Mouse (Mus musculus): ENCODE measurements around the gene Fam83e.

Fam83e gene

GRCm38 (mm10) chr7:45702316-45702715, 18.7 kb upstream of the Fam83e start:
- DNase-seq (ENCODE audit: low spot score), result no peak

GRCm38 (mm10) chr7:45702809-45703520, 18.0 kb upstream of the Fam83e start:
- no peak for DNase-seq (ENCODE audit: low spot score)

GRCm38 (mm10) chr7:45703521-45704033, 17.4 kb upstream of the Fam83e start:
- no peak for DNase-seq (ENCODE audit: low spot score)

GRCm38 (mm10) chr7:45704046-45704559, 16.9 kb upstream of the Fam83e start:
- peak; percentile 74 for DNase-seq (ENCODE audit: low spot score)

- peak; percentile 91 for DNase-seq (ENCODE audit: low spot score)
Measured at GRCm38 (mm10) chr7:45704730-45705442, 16.1 kb upstream of the Fam83e start, which contains the start of gene Dbp. Gene Dbp, plus strand, starts transcription at chr7:45705088.

- DNase-seq (ENCODE audit: low spot score), result no peak
Measured at GRCm38 (mm10) chr7:45705443-45705864, 15.6 kb upstream of the Fam83e start.

GRCm38 (mm10) chr7:45705873-45706281, 15.1 kb upstream of the Fam83e start:
- no peak for DNase-seq (ENCODE audit: low spot score)

- peak; percentile 72 for DNase-seq (ENCODE audit: low spot score)
Measured at GRCm38 (mm10) chr7:45706721-45707241, 14.2 kb upstream of the Fam83e start.

GRCm38 (mm10) chr7:45707375-45707967, 13.5 kb upstream of the Fam83e start:
- DNase-seq (ENCODE audit: low spot score), result peak; percentile 68

GRCm38 (mm10) chr7:45708221-45708761, 12.7 kb upstream of the Fam83e start:
- DNase-seq (ENCODE audit: low spot score), result no peak

GRCm38 (mm10) chr7:45709036-45709435, 12.0 kb upstream of the Fam83e start:
- DNase-seq (ENCODE audit: low spot score), result no peak

- DNase-seq (ENCODE audit: low spot score), result no peak
Measured at GRCm38 (mm10) chr7:45709677-45710355, 11.2 kb upstream of the Fam83e start.

GRCm38 (mm10) chr7:45710477-45711191, 10.4 kb upstream of the Fam83e start:
- DNase-seq (ENCODE audit: low spot score), result no peak

GRCm38 (mm10) chr7:45711316-45712021, 9.5 kb upstream of the Fam83e start:
- no peak for DNase-seq (ENCODE audit: low spot score)

- DNase-seq (ENCODE audit: low spot score), result no peak
Measured at GRCm38 (mm10) chr7:45712022-45712757, 8.8 kb upstream of the Fam83e start.

- DNase-seq (ENCODE audit: low spot score), result no peak
Measured at GRCm38 (mm10) chr7:45713396-45713795, 7.6 kb upstream of the Fam83e start.

- no peak for DNase-seq (ENCODE audit: low spot score)
Measured at GRCm38 (mm10) chr7:45713881-45714520, 7.0 kb upstream of the Fam83e start.

GRCm38 (mm10) chr7:45714630-45715089, 6.4 kb upstream of the Fam83e start:
- DNase-seq (ENCODE audit: low spot score), result peak; percentile 57

Measured in c-Kit-positive CD71-positive TER-119-positive erythroid progenitor cells, embryonic 14.5 days (primary cell).